Mouse (Mus musculus) gastrocnemius, postnatal 36 days (tissue): Measurements from ENCODE around the gene Gucd1. TPM values are rescaled to one million over a fixed set of nuclear protein-coding genes. Genes with fewer than 3 reads are reported as not detected.
"Not testable (repeated sequence)": the region's sequence is repeated elsewhere in the genome, so short reads cannot be mapped to it uniquely, and the experiment has no call there.

Experiments used
- DNase-seq, 2 experiments: peaks; one replicate each; pipeline ENCODE4 v3.0.0; 2022
- intact Hi-C: fragments of 180-260 bp; cut with DNase I; formaldehyde crosslinking; loops from one replicate; pipeline ENCODE4 v1.15.1; 2025
- total RNA-seq, 2 experiments: library from RNA; stranded (reverse); gene quantifications; 2 replicates each; pipeline ENCODE4 v1.2.3; 2021

Gucd1 gene
- total RNA-seq, 2 experiments from 2014 or later, result 55.5 to 71.5 TPM

DNA sequence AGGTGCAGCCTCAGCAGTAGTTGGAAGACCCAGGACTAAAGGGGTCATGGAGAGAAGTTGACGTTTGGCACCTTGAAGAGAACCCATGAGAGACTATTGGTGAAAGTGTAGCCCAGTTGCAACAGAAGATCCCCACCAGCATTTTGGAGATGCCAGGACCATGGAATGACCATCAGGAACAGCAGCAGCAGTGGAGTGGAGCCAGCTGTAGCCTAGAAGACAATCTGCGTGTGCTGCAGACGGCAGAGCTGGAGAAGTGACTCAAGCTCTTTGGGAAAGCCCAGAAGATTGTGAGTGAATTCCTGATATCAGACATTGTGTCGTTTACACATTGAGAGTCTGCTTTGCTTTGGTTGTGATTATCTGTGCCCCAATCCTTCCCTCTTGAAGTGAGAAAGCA lies 36.1 kb downstream of the Gucd1 start:
- no peak for DNase-seq
- intact Hi-C loops, result loop anchor here (5.0 kb wide), 1 partner anchor 199 kb away; no protein-coding TSS in a partner anchor

DNA sequence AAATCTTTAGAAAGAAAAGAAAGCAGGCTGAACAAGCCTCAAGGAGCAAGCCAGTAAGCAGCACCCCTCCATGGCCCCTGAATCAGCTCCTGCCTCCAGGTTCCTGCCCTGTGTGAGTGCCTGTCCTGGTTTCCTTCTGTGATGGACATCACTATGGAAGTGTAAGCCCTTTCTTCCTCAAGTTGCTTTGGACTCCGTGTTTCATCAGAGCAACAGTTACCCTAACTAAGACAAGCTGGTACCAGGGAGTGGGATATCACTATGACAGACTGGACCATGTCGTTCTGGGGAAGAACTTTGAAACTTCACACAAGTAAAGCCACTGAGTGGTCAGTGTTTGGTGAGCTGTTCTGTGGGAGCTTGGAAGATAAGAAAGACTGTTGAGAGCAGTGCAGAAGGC lies 37.8 kb downstream of the Gucd1 start:
- intact Hi-C loops, result loop anchor here (5.0 kb wide), 1 partner anchor 198 kb away; no protein-coding TSS in a partner anchor
- no peak for DNase-seq

DNA sequence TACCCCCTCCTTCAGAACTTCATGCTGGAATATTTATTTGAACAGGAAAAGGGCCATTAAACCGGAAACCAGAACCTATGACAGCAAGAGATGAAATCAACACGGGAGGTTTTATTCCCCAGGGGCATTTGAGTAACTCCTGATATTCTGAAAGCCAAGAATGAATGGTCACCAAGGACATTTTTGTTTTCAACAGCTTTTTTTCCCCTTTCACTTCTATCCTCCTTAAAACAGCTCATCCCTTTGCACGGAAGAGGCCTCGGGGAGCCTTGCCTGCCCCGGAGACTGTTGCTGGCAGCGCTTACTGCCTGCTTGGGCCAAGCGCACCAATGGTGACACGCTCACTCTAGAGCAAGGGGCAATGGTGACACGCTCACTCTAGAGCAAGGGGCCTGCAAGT lies 40.7 kb downstream of the Gucd1 start:
- DNase-seq, result no peak

DNA sequence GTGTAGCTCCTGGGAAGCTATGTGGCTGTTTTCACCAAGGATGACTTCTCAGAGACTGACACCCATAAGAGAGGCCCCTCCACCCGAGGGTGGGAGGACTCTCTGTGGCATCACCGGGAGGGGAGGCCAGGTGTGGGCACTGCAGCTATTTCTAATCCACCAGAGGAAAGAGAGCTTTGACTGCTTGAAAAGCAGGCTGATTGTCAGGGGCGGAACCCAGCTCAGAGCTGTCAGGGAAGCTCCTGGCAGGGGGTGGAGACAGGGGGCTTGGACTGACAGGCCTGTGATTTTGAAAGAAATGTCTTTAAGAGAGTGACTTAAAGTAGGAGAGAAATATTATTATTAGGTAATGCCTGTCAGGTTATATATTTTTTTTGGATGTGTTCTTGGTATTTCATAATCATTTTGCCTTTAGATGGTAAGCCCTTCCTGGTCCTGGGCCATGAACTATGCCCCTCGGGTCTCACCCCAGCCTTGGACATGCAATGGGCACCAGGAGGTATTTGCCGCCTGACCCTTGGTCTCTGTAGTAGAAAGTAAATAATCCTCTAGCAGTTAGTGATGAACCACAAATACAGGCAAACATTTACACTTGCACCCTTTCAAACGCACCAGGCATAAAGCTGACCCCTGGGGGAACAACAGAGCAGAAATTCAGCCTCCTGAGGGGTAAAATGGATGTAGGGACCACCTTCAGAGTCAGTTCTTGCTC lies 42.5 kb downstream of the Gucd1 start:
- DNase-seq, intact Hi-C loops: not testable (repeated sequence)

More for the DNA sequence above, 40.7 kb downstream of the Gucd1 start:
- intact Hi-C loops, result no loop called here

DNA sequence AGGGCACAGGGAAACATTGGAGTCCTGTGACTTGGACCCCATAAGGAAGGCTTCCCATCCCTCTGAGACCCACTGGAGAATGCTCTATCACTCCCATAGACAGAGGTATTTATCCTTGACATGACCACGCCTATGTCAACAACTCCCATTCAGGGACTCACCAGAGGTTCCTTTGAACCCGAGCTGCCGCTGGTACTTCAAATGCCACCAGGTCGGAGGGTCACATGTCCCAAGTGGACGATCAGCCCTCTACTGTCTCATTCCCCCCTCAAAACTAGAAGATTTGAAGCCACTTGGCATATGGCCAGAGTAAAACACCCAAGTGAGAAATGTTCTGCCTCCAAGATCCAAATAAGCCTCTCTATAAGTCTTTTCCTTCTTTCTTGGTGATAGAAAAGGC lies 43.2 kb downstream of the Gucd1 start:
- no peak for DNase-seq
- intact Hi-C loops, result no loop called here

DNA sequence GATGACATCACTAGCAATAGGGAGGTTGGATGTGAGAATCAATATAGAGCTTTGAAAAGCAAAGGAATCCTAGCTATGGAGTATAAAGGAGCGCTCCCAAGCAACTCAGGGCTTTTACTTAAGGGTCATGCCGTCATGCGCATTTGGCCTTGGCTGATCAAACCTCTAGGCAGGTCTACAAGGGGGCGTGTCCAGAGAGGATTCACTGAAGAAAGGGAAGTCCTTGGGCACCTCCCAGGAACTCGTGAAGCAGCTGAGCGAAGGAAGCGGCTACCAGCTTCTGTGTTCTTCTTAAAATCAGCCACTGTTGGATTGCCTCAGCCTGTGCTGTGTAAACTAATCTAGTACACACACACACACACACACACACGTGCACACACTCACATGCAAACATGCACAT lies 44.4 kb downstream of the Gucd1 start:
- intact Hi-C loops, result no loop called here
- no peak for DNase-seq

DNA sequence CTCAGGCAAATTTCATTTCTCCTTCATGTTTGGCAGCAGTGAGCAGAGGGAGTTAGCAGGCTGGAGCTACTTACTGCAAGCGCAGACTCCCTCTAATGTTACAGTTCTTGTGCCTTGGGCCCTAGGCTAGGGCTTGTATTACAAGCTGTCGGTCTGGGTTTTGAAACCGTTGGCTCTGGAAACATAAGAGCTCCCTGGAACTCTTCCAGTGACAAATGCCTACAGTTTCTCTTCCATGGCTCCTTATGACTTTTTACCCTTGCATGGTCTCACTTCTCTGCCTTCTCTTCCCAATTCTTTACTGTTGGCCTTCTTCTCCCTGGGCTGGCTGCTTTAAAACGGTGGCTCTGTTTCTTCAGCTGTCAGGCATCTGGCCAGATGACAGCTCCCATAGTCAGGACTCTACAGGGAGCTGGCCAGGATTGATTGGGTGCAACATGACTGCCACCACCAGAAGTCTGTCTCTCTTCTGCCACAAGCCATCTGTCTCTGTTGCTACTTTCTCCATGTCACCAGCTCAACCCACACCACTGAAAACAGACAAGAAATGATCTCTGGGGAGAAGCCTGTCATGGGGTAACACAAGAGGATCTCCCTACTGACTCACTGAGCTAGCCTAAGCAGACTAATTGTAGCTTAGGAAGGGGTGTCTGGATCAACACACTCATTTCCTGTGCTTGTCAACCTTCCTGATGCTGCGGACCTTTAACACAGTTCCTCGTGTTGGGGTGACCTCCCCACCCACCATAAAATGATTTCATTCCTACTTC lies 51.8 kb downstream of the Gucd1 start:
- intact Hi-C loops, result no loop called here
- no peak for DNase-seq

DNA sequence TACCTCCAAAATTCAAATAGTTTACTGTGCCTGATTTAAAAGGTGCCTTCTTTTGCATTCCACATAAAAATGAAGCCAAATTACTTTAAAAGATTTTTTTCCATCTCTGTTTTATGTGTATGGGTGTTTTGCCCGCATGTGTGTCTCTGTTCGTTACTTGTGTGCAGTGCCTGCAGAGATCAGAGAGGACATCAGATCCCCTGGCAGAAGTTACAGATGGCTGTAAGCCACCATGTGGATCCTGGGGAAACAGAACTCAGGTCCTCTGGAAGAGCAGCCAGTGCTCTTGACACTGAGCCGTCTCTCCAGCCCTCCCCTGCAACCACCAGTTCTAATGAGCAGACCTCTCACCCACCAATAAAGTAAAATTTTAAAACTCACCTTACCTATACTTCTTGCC lies 55.0 kb downstream of the Gucd1 start:
- intact Hi-C loops, result no loop called here
- no peak for DNase-seq

DNA sequence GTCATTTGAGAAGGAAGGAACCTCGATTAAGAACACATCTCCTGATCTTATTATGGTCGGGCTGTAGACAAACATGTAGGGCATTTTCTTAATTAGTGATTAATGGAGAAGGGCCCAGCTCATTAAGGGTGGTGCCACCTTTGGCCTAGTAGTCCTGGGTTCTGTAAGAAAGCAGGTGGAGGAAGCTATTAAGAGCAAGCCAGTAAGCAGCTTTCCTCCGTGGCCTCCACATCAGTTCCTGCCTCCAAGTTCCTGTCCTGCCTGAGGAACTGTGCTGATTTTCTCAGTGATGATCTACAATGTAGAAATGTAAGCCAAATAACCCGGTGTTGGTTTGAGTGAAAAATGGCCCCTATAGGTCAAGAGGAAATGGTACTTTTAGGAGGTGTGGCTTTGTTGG lies 59.4 kb downstream of the Gucd1 start:
- no peak for DNase-seq
- intact Hi-C loops, result no loop called here

DNA sequence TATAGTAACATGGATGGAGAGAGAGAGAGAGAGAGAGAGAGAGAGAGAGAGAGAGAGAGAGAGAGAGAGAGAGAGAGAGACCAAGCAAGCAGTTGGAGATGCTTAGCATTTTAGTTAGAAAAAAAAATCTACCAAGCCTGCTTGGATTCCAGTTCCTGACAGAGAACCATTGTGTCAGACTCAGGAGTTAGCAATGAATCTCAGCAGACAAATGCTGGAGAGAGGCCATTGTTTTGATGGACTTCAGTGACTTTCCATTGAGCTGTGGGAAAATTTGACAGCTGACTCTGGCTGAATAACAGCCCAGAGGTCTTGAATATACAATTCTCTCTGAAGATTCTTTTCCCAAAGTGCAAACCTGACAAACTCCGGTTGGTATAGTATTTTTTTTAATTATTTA lies 59.9 kb downstream of the Gucd1 start:
- intact Hi-C loops, result no loop called here

DNA sequence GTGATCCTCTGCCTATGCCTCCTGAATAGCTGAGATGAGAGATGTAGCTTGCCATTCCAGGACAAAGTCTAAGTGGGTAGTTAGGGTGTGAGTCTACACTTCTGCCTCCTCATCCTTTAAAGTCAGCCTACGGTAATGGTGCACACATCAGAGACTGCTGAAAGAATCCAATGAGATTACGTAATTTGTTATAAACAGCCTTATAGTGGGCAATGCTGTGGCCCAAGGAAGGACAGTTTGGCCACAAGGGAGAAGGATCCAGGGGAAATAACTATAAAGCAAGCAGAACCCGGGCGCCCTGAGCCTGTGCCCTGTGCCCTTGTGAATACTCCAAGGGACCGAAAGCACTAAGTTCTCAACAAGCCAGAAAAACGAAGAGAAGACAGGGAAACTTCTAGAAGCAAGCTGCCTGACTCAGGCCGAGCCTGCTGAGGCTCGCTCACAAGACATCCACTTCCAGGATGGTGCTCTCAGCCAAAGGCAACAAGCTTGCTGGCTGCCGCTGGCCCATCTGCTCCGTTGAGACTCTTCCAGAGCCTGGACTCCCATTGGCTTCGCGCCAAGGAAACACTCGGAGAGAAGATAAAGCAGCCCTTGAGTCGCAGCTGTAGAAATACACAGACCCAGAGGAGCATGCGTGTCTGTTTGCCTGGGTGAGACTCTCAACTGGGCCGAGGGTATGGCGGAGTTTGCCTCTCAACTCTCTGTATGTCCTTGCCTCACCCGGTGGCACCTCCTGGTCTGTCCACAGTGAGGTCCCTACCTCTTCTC lies 61.5 kb downstream of the Gucd1 start:
- intact Hi-C loops, DNase-seq: not testable (repeated sequence)

More for the DNA sequence above, 59.9 kb downstream of the Gucd1 start:
- DNase-seq, result no peak

DNA sequence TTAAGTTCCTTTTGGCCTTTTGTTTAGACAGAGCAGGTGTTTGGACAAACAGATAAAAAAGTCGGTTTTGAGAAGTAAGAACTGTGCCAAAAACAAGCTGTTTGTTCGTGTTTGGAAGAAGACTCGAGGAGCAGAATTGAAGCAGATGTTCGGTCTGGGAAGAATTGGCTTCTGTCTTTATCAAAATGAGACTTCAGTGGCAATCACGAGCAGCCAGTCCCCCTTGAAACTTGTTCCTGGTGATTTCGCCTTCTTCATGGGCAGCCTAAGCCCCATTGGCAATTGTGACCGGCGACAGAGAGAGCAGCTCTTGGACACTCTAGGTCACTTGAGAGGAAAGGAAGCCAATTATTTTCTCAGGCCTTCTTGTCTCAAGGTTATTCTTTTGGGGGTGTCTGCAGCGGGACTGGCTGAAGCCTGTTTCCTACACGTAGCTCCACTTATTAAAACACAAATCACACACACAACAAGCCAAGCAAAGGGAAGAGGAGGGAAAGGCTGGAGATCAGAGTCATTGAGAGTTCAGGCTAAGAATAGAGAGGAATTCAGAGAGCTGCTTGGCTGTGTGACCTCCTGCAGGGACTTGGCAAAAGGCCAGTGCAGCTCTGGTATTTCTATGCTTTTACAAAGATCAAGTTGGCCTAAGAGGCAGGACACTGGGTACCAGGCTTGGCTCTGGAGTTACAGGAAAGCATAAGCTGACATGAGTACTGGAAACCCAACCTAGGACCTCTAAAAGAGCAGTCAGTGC lies 66.6 kb downstream of the Gucd1 start:
- peak in 1 of 2 experiments; percentile 53 for DNase-seq
- intact Hi-C loops, result no loop called here

DNA sequence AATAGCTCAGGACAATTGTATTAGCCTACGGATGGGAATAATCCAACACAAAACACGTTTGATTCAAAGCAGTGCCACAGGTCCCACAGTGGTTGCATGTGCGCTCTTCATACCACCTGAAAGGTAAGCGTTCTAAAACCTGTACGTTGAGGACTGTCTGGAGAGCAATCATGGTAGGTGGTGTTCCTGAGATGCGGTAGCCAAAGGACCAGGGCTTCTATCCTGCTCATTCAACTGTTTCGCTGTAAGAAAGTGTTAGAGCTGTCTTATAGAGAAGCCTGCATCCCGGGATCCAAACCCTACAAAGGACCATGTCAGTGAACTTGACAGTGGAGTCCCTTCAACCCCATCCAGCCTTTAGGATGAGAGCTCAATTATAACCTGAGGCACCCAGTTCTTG lies 67.4 kb downstream of the Gucd1 start:
- no peak for DNase-seq
- intact Hi-C loops, result no loop called here

DNA sequence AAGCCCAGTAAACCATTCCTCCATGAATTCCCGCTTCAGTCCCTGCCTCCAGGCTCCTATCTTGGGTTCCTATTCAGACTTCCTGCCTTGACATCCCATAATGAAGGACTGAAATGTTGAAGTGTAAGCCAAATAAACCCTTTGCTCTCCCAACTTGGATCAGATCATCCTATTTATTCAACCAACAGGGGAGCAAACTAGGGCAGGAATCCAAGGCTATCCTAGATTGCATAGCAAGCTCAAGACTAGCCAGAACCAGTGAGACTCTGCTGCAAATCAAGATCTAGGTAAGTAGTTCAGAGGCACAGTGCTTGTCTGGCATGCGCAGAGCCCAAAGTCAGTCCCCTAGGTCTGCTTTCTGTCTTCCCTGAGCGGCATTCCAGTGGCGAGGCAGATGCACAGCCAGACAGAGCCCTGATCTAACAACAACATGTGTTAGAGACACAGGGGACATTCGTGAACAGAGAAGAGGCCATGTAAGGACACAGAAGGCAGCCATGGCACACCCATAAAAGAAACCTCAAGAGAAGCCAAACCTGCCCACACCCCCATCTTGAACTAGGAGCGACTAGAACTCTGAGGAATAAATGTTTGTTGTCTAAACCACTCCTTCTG lies 68.9 kb downstream of the Gucd1 start:
- no peak for DNase-seq
- intact Hi-C loops, result no loop called here

DNA sequence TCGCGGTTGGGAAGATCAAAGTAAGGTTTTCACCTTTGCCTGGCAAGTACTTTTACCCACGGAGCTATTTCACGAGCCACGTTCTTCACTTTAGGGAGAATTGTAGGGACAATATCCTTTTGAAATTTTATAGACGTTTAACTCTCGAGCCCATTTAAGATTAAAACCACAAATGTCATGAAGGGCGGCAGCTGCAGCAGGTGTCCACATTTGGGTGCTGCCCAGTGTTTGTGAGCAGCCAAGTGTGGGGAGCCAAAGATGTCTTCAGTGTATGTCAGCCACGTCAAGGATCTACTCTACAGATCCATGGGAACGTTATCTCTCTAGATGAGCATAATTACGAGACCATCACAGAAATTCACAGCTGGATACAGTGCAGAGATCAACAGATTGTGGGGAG lies 70.3 kb downstream of the Gucd1 start:
- intact Hi-C loops, result no loop called here
- no peak for DNase-seq

DNA sequence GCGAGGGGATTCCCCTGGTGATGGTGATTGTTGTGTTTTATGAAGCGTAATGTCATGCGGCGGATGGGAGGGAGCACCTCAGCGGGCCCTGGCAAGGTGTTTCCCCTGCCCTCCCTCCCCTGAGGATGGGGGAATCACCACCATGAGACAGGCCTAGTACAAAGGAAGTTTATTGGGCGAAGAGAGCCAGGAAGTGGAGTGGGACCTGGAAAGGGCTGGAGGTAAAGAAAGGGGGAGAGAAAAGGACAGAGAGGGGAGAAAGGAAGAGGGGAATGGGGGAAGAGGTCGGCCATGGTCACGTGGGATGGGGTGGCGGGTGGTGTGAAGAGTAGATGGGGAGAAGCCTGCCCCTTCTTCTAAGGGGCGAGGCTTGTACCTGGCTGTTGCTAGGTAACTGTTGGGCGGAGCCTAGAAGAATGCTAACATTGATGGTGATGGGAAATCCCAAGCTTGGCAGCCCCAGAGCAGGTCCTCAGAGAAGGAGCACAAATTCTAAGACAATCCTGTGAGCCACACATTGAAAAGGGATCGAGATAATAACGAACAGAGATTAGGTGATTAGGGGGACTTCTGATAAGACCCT lies 71.2 kb downstream of the Gucd1 start:
- intact Hi-C loops, result no loop called here
- DNase-seq, result no peak

DNA sequence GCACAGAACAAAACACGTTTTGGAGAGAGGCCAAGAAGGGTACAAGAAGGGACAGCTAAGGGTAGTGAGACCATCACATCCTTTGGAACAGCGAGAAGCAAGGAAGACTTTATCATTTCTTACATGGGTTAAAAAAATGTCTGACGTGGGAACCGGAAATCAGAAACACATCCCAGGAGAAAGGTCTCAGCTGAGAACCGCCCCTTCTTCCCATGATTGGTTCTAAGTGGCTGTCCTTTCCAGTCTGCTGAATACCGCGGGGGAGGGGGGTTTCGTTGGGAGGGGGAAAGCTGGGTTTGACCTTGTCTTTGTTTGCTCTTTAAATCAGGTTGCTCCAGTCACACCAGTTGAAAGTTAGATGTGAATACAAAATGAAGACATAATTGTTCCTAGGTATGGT lies 72.7 kb downstream of the Gucd1 start:
- no peak for DNase-seq
- intact Hi-C loops, result no loop called here

DNA sequence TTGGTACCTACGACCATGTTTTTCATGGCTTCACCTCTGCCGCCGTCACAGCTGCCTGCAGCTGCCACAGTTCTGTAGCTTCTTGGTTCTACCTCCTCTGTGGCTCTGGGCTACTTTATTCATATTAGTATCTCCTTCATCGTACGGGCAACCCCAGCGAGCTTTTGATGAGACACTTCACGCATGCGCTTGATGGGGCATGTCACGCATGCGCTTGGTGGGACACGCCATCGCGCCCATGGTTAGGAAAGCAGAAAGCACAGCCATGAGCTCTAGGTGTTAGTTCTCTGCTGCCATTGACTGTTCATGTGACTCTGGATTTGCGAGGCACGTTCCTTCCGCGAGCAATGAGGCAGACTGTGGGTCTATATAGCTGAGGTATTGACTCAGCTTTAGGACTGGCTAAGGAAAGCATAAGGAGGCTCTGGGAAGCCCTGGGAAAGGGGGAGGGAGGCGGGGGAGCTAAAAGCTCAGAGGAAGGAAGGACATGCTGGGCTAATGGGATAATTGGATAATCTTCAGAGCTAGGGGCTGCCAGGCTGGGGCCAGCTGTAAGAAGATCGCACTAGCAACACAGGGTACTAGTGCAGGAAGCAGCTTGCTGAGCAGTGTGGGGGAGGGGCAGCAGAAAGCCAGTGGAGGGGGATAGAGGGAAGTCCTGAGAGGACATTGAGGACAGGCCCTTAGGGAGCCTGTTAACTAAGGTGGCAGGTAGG lies 73.5 kb downstream of the Gucd1 start:
- intact Hi-C loops, result no loop called here
- no peak for DNase-seq

DNA sequence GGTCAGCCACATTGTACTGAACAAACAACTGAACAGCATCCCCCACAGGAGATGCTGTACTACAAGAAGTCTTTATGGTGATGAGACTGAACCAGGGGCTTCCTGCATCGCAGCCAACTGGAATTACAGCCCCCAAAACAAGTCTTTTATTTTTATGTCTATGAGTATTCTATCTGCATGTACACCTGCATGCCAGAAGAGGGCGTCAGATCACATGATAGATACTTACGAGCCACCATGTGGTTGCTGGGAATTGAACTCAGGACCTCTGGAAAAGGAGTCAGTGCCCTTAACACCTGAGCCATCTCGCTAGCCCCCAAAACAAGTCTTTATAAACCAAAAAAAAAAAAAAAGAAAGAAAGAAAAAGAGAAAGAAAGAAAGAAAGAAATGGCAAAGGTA lies 74.8 kb downstream of the Gucd1 start:
- DNase-seq, result no peak
- intact Hi-C loops, result loop anchor here (2.0 kb wide), 1 partner anchor 42 kb away; no protein-coding TSS in a partner anchor
